ENCODE assay signal across 16 mouse cellular contexts in the genomic region with DNA sequence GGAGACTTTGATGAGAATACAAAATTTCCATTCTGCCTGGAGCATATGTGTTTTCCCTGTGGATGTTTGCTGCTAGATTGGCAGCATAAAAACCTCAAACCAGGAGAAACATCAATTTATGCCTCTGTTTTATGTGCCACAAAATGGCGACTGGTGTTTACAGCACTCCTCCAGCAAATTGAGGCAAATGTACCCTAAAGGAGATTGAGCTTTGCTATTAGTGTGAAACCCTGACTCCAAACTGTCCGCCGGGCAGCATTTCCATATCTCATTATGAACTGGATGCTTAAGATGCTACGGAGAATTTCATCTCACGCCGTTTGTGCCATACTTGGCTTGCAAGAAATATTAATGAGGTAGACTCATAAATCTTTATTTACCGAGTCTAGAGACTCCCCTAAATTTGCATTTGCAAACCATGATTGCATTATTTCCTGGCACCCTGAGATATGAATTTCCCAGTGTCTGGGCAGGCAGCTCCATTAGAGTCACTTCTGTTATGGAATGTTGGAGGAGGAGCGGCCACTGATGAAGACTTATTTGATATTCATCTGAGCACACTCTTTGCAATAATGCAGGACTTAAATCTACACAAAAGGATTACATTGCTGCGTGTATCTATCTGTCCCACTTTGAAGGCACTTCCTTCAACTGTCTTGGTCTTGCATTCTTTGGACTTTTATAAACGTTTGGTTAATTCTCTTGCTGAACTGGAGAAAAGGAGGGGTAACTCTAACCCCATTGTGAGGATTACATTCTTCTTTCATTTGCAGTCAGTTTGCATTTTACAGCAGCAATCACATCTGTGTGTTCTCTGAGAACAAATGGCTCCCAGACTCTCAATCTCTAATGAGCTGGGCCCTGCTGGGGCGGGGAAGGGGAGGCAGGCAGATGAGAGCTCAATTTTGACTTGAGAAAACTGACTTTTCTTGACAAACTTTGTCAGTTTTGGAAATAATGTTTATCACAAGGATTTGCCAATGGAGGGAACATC. TPM values are rescaled to one million over a fixed set of nuclear protein-coding genes. Genes with fewer than 3 reads are reported as not detected.
DNase-seq lines count a peak whose midpoint lies in the region; ATAC-seq and TF ChIP-seq lines count a peak whose summit lies in the region.
"Had no signal": no experiment of that assay in that cellular context is flagged by ENCODE, and none has a peak within 500 bp of the region (broad histone marks: within the 10 kb centered on the region; RNA-seq: fewer than 3 reads in every experiment).

No protein-coding gene starts in this region.

- no peak overlapping the region for H3K4me2 ChIP-seq in midbrain, embryonic 11.5 days
- no peak overlapping the region for H3K4me2 ChIP-seq in forebrain, embryonic 14.5 days (ENCODE audit: low read length)
- no peak overlapping the region for H3K4me2 ChIP-seq in limb, embryonic 15.5 days

- H3K4me1 ChIP-seq in midbrain, embryonic 11.5 days (ENCODE audit: control insufficient read depth, insufficient read depth, low read length): peaks cover 27% of the 10 kb centered on the region
- H3K4me1 ChIP-seq in midbrain, embryonic 10.5 days: peaks cover 40% of the 10 kb centered on the region
- peaks cover 17% of the 10 kb centered on the region for H3K4me1 ChIP-seq in forebrain, embryonic 14.5 days (ENCODE audit: control insufficient read depth, insufficient read depth, low read length)
- peaks cover 37% of the 10 kb centered on the region for H3K4me1 ChIP-seq in limb, embryonic 15.5 days
- H3K4me1 ChIP-seq in cerebellum, adult 2 months (ENCODE audit: control insufficient read depth, insufficient read depth, low read length): no peaks in the 10 kb centered on the region

- peaks cover 5% of the 10 kb centered on the region; the same call in 1 of the 2 replicates for H3K27me3 ChIP-seq in midbrain, embryonic 11.5 days (ENCODE audit: control insufficient read depth, insufficient read depth, low read length)
- peaks cover 48% of the 10 kb centered on the region for H3K27me3 ChIP-seq in midbrain, embryonic 10.5 days (ENCODE audit: low read depth, poor library complexity, severe bottlenecking)
- no peaks in the 10 kb centered on the region for H3K27me3 ChIP-seq in forebrain, embryonic 14.5 days (replicated peaks; ENCODE audit: control insufficient read depth, insufficient read depth, low read length)
- H3K27me3 ChIP-seq in limb, embryonic 15.5 days: no peaks in the 10 kb centered on the region
- H3K27me3 ChIP-seq in cerebellum, adult 2 months (ENCODE audit: control insufficient read depth, insufficient read depth, low read length): no peaks in the 10 kb centered on the region

- no peak for TF ChIP-seq POLR2A in cerebellum, adult 2 months (IDR thresholded peaks at IDR 0.05; ENCODE audit: borderline replicate concordance, insufficient read depth, low read length)

- H3K4me3 ChIP-seq in midbrain, embryonic 11.5 days (ENCODE audit: low read depth, low read length): no peak overlapping the region
- no peak overlapping the region for H3K4me3 ChIP-seq in midbrain, embryonic 10.5 days
- no peak overlapping the region for H3K4me3 ChIP-seq in forebrain, embryonic 14.5 days (ENCODE audit: low read depth, low read length)
- no peak overlapping the region for H3K4me3 ChIP-seq in limb, embryonic 15.5 days
- H3K4me3 ChIP-seq in cerebellum, adult 2 months (replicated peaks; ENCODE audit: insufficient read depth, low read depth, low read length): no peak overlapping the region
- H3K4me3 ChIP-seq: erythroblast, embryonic 14.5 days; gastrocnemius, adult 2 months had no signal

- no peak overlapping the region for H3K27ac ChIP-seq in midbrain, embryonic 11.5 days (ENCODE audit: low read depth, low read length)
- H3K27ac ChIP-seq in midbrain, embryonic 10.5 days (replicated peaks): no peak overlapping the region
- no peak overlapping the region for H3K27ac ChIP-seq in forebrain, embryonic 14.5 days (ENCODE audit: low read depth, low read length)
- H3K27ac ChIP-seq in limb, embryonic 15.5 days: peak overlapping the region; percentile 44
- no peak overlapping the region for H3K27ac ChIP-seq in cerebellum, adult 2 months (ENCODE audit: insufficient read depth, low read length)
- H3K27ac ChIP-seq: gastrocnemius, adult 2 months; liver, embryonic 14.5 days had no signal

- TF ChIP-seq CTCF in cerebellum, adult 2 months (IDR thresholded peaks at IDR 0.05; ENCODE audit: borderline replicate concordance, insufficient read depth, low read depth, low read length): no peak

- WGBS in midbrain, embryonic 11.5 days: 59% methylated on average over 11 of the region's 11 CpGs
- WGBS in midbrain, embryonic 10.5 days: 73% methylated on average over 11 of the region's 11 CpGs
- 61% methylated on average over 11 of the region's 11 CpGs for WGBS in forebrain, embryonic 14.5 days
- 54% methylated on average over 11 of the region's 11 CpGs for WGBS in limb, embryonic 15.5 days
- WGBS in cerebellum, adult 2 months: 80% methylated on average over 11 of the region's 11 CpGs

- peak; percentile 89 for DNase-seq in midbrain, embryonic 11.5 days (ENCODE audit: low spot score, missing footprints)
- no peak for DNase-seq in midbrain, embryonic 10.5 days (ENCODE audit: low spot score)
- DNase-seq in forebrain, embryonic 14.5 days (ENCODE audit: low spot score): peak; percentile 32
- peak; percentile 32 for DNase-seq in retina, embryonic 14.5 days (ENCODE audit: low spot score)
- no peak for DNase-seq in cerebellum, postnatal 10 days
- no peak for DNase-seq in cerebellum, adult 2 months
- DNase-seq: cerebellum, postnatal 36 days; gastrocnemius, adult 2 months; heart, postnatal 36 days; kidney, adult 8-10 months; lung, postnatal 36 days; thymus, adult 18-20 months had no signal

- no peaks in the 10 kb centered on the region for H3K9me3 ChIP-seq in midbrain, embryonic 11.5 days (ENCODE audit: control insufficient read depth, low read length)
- peaks cover under 1% of the 10 kb centered on the region; the same call in 1 of the 2 replicates for H3K9me3 ChIP-seq in midbrain, embryonic 10.5 days (replicated peaks)
- H3K9me3 ChIP-seq in forebrain, embryonic 14.5 days (replicated peaks; ENCODE audit: control insufficient read depth, low read length): no peaks in the 10 kb centered on the region
- no peaks in the 10 kb centered on the region for H3K9me3 ChIP-seq in limb, embryonic 15.5 days

- H3K9ac ChIP-seq in midbrain, embryonic 11.5 days (ENCODE audit: low read length): no peak overlapping the region
- H3K9ac ChIP-seq in forebrain, embryonic 14.5 days (ENCODE audit: low read length): no peak overlapping the region
- no peak overlapping the region for H3K9ac ChIP-seq in limb, embryonic 15.5 days
- H3K9ac ChIP-seq: liver, embryonic 14.5 days had no signal

- H3K36me3 ChIP-seq in midbrain, embryonic 11.5 days (ENCODE audit: control insufficient read depth, insufficient read depth, low read length): no peaks in the 10 kb centered on the region
- no peaks in the 10 kb centered on the region for H3K36me3 ChIP-seq in midbrain, embryonic 10.5 days
- H3K36me3 ChIP-seq in forebrain, embryonic 14.5 days (ENCODE audit: control insufficient read depth, insufficient read depth, low read length): no peaks in the 10 kb centered on the region
- H3K36me3 ChIP-seq in limb, embryonic 15.5 days: no peaks in the 10 kb centered on the region

- ATAC-seq in midbrain, embryonic 11.5 days (ENCODE audit: low FRiP score): peak; percentile 59
- ATAC-seq in forebrain, embryonic 14.5 days: no peak
- no peak for ATAC-seq in limb, embryonic 15.5 days (ENCODE audit: insufficient number of reproducible peaks, low FRiP score, low TSS enrichment, low read depth)

RNA-seq across cellular contexts. Expression of a gene that starts 47.2 kb away (rescaled TPM):
- not detected in 2 replicates for polyA plus RNA-seq in midbrain, embryonic 11.5 days (2014; fragmentation: Nextera tagmentation; extraction: Ambion mirVana)
- polyA plus RNA-seq in midbrain, embryonic 10.5 days (2016; fragmentation: Nextera tagmentation; extraction: Ambion mirVana): not detected in 2 replicates
- polyA plus RNA-seq in forebrain, embryonic 14.5 days (2014; fragmentation: Nextera tagmentation; extraction: Ambion mirVana): not detected in 2 replicates
- polyA plus RNA-seq in limb, embryonic 15.5 days (2015; fragmentation: Nextera tagmentation; extraction: Ambion mirVana): not detected in 2 replicates
- polyA plus RNA-seq in cerebellum, adult 2 months (2012; rRNA removed): not detected in 2 replicates
- polyA plus RNA-seq: erythroblast, embryonic 14.5 days; liver, embryonic 14.5 days; spleen, adult 2 months had no signal

Comparison
In these comparisons a context has a peak if more than half of its experiments do, and no peak if none do; other contexts are left out.
1. DNase-seq: peak in midbrain, embryonic 11.5 days (single experiment), forebrain, embryonic 14.5 days (single experiment) and retina, embryonic 14.5 days (single experiment); none in midbrain, embryonic 10.5 days (single experiment), cerebellum, postnatal 10 days (0 of 2) and cerebellum, adult 2 months (0 of 2).